Mouse (Mus musculus): Measurements from ENCODE around the gene Gm30737.
"Not testable (repeated sequence)": the region's sequence is repeated elsewhere in the genome, so short reads cannot be mapped to it uniquely, and the experiment has no call there.

Gm30737 gene

DNA sequence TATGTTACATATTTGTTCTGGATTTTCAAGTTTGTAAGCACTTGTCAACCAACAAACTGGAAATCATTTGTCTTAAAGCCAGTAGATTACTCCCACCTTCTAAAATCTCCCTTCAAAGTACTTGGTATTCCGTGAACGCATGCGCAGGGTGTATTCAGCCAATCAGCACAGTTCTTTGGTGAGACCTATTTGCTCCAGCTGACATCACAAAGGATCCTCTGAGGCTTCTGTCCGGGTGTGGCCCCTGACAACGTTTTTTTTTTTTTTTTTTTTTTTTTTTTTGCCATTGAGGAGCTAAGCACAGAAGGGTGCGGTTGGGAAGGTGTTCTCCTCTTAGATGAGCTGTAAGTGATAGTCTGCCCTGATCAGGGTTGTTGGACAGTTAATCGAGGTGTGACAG lies at the start of gene Gm30737:
Gene Gm30737 (plus strand): TSS at position 301 of the 400 bp plus-strand sequence.
- not testable (repeated sequence) for DNase-seq (ENCODE audit: low read depth, low spot score)
